Mouse (Mus musculus): ENCODE measurements around the gene Qrsl1. TPM values are rescaled to one million over a fixed set of nuclear protein-coding genes. Genes with fewer than 3 reads are reported as not detected.
"Not testable (repeated sequence)": the region's sequence is repeated elsewhere in the genome, so short reads cannot be mapped to it uniquely, and the experiment has no call there.

The Qrsl1 gene
- 29.3 and 29.7 TPM in 2 replicates for polyA plus RNA-seq (2015; fragmentation: Nextera tagmentation; extraction: Ambion mirVana)

DNA sequence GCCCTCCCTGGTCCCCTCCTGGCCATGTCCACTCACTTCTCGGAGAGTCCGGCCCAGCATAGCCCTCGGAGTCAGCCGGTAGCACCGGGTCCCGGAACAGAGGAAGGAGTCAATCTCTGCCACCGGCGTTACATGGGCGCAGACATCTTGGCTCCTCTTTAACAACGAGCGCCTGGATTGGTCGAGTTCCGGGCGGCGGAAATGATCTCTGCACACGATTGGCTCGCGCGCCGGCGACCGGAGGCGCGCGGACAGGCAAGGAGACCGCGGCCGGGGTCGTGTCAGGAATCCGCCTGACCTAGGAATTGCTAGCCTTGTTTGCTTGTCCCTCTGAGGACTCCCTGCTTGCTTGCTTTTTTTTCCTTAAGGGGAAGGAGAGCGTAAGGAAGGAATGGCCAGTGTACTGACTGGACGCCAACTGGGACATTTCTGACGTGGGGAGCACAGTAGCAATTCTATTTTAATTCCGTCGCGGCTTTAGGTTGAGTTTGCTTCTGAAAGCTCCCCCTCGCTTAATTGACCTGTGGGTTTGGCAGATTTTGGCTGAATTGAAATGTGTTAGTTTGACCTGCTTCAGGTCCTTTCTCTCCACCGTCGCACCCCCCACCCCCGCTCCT is at the start of gene Qrsl1, which contains the start of gene Rtn4ip1:
Gene Qrsl1, minus strand, starts transcription at position 168 of the 617 bp plus-strand sequence.
Gene Rtn4ip1, plus strand, starts transcription at position 230 of the 617 bp plus-strand sequence.
- Histone ChIP-seq H3K27me3 (ENCODE audit: insufficient read depth, low read length) (no peaks in the 10 kb centered on the region), H3K4me1 (ENCODE audit: insufficient read depth, low read length) (peaks cover 15% of the 10 kb centered on the region), H3K4me2 (replicated peaks; ENCODE audit: low read depth, low read length) (peak within 1 kb of the TSS; percentile 68), H3K9ac (replicated peaks; ENCODE audit: low read length) (peak within 1 kb of the TSS; percentile 78), H3K27ac (ENCODE audit: low read length) (peak within 1 kb of the TSS; percentile 83), H3K36me3 (ENCODE audit: insufficient read depth, low read length) (no peaks in the 10 kb centered on the region), H3K9me3 (ENCODE audit: low read length) (no peaks in the 10 kb centered on the region), H3K4me3 (ENCODE audit: low read length) (peak within 1 kb of the TSS; percentile 84)
- WGBS, result under 1% methylated on average over 40 of the region's 40 CpGs
- peak; percentile 99 for ATAC-seq (ENCODE audit: low FRiP score, low TSS enrichment)

DNA sequence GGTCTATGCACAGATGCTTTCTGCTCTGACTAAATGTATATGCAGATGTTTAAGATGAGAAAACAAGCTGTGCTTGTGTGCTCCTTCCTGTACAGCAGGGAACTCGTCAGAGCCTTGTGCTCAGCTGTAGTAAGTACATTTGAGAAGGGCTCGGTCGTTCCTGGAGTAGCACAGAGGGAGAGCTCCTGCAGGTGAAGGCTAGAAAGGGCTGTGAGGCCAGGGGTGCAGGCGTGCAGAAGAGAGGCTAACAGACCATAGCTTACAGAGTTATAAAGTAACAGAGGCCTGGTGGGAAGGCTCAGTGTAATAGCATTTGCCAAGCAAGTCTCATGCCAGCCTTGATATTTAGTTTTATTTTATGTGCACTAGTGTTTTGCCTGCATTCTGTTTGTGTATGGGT is 43.9 kb upstream of the Qrsl1 start:
- 46% methylated on average over 4 of the region's 4 CpGs for WGBS
- H3K27me3 ChIP-seq (ENCODE audit: insufficient read depth, low read length), result no peaks in the 10 kb centered on the region
- H3K4me3 ChIP-seq (ENCODE audit: low read length), result no peak overlapping the region
- H3K27ac ChIP-seq (ENCODE audit: low read length), result peak overlapping the region; percentile 70
- H3K9ac ChIP-seq (replicated peaks; ENCODE audit: low read length), result 0 out of 2 replicates have a peak overlapping the region, but pooled peaks have one; percentile 12
- no peak overlapping the region for H3K4me2 ChIP-seq (replicated peaks; ENCODE audit: low read depth, low read length)
- H3K36me3 ChIP-seq (ENCODE audit: insufficient read depth, low read length), result no peaks in the 10 kb centered on the region
- H3K9me3 ChIP-seq (ENCODE audit: low read length), result no peaks in the 10 kb centered on the region
- peaks cover 8% of the 10 kb centered on the region; the same call in 1 of the 2 replicates for H3K4me1 ChIP-seq (ENCODE audit: insufficient read depth, low read length)
- peak; percentile 73 for ATAC-seq (ENCODE audit: low FRiP score, low TSS enrichment)

DNA sequence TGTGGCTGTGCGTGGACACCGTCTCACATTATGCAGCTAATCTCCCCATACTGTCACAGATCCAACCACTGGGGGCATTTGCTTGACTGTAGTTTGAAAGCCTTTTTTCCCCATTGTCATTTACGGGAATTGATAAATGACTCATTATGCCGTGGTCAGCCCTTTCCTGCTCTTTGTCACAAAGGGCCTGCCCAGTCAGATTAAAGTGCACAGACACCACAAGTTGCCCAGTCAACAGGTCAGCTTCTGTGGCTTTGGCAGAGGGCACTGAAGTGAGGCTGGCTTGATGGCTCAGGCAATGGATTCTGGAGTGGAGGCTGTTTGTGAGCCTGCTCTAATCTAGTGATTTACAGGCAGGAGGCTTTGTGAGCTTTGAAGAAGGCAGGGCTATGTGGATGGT is 42.2 kb upstream of the Qrsl1 start:
- no peaks in the 10 kb centered on the region for H3K27me3 ChIP-seq (ENCODE audit: insufficient read depth, low read length)
- no peaks in the 10 kb centered on the region for H3K9me3 ChIP-seq (ENCODE audit: low read length)
- H3K36me3 ChIP-seq (ENCODE audit: insufficient read depth, low read length), result peaks cover 3% of the 10 kb centered on the region; the same call in 1 of the 2 replicates
- no peak overlapping the region for H3K9ac ChIP-seq (replicated peaks; ENCODE audit: low read length)
- peak overlapping the region; percentile 2; the same call in 1 of the 2 replicates for H3K27ac ChIP-seq (ENCODE audit: low read length)
- WGBS, result 49% methylated on average over 4 of the region's 4 CpGs
- peaks cover 8% of the 10 kb centered on the region; the same call in 1 of the 2 replicates for H3K4me1 ChIP-seq (ENCODE audit: insufficient read depth, low read length)
- ATAC-seq (ENCODE audit: low FRiP score, low TSS enrichment), result no peak
- H3K4me2 ChIP-seq (replicated peaks; ENCODE audit: low read depth, low read length), result no peak overlapping the region
- no peak overlapping the region for H3K4me3 ChIP-seq (ENCODE audit: low read length)

DNA sequence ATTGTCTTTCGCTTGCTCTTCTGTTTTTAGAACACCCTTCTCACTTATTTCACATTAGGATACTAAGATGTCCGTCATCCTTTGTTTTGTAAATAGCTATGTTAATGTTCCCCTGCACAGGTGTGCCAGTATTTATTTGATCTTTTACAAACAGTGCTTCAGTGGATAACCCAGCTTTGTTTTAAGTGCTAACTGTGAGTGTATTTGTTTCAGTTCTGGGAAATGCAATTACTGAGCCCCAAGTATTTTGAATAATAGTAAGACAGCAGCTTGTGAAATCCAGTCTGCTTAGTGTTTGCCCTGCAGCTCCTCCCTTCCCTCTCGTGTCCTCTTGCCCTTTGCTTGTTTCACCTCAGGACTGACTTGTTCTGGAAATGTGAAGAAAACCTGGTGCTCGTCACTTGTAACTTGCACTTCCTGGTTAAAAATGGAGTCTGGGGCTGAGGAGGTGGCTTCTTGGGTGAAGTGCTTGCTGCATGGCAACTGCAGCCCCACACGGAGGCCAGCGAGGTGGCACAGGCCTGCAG is 37.7 kb upstream of the Qrsl1 start:
- no peak overlapping the region for H3K4me3 ChIP-seq (ENCODE audit: low read length)
- H3K9ac ChIP-seq (replicated peaks; ENCODE audit: low read length), result no peak overlapping the region
- H3K27me3 ChIP-seq (ENCODE audit: insufficient read depth, low read length), result no peaks in the 10 kb centered on the region
- ATAC-seq (ENCODE audit: low FRiP score, low TSS enrichment), result no peak
- 72% methylated on average over 6 of the region's 6 CpGs for WGBS
- H3K4me2 ChIP-seq (replicated peaks; ENCODE audit: low read depth, low read length), result no peak overlapping the region
- no peaks in the 10 kb centered on the region for H3K4me1 ChIP-seq (ENCODE audit: insufficient read depth, low read length)
- peaks cover 3% of the 10 kb centered on the region; the same call in 1 of the 2 replicates for H3K36me3 ChIP-seq (ENCODE audit: insufficient read depth, low read length)
- H3K9me3 ChIP-seq (ENCODE audit: low read length), result no peaks in the 10 kb centered on the region
- no peak overlapping the region for H3K27ac ChIP-seq (ENCODE audit: low read length)

DNA sequence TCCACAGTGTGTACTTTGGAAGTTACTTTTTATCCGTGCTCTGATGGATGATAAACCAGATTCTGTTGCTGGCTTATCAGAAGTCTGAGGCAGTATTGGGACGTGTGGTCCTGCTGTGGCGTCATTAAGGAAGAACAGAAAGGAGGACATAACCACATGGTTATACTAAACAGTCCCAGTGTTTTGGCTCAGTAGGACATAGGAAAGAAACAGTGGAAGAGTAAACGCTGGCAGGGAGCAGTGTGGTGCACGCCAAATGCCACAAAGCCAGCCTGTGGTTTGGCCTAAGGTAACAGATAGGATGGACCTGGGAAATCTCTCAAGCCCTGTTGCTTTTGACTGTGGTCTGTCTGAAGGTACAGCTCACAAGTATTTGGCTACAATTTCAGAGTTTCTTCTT is 27.1 kb upstream of the Qrsl1 start:
- WGBS, result 78% methylated on average over 5 of the region's 5 CpGs

DNA sequence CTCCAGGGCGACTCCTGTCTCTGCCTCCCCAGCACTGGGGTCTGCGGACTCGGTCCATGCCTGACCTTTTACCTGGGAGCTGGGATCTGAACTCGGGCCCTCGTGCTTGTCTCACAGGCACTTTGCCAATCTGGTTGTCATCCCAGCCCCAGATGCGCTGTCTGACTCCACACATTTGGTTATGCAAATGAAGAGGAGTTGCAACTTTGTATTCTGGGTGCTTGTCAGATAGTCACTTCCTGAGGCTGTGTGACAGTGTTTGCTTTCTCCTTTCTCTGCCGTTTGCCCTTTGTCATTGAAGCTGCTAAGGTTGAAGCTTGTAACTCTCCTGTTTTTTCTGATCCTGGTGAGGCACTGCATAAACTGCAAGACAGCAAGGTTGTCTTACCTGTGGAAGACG is 26.2 kb upstream of the Qrsl1 start:
- Histone ChIP-seq H3K27ac (ENCODE audit: low read length) (no peak overlapping the region), H3K9me3 (ENCODE audit: low read length) (no peaks in the 10 kb centered on the region), H3K4me3 (ENCODE audit: low read length) (no peak overlapping the region), H3K36me3 (ENCODE audit: insufficient read depth, low read length) (0 out of 2 replicates have a peak, but pooled peaks cover 8% of the 10 kb centered on the region), H3K4me2 (replicated peaks; ENCODE audit: low read depth, low read length) (no peak overlapping the region), H3K9ac (replicated peaks; ENCODE audit: low read length) (no peak overlapping the region), H3K4me1 (ENCODE audit: insufficient read depth, low read length) (no peaks in the 10 kb centered on the region), H3K27me3 (ENCODE audit: insufficient read depth, low read length) (no peaks in the 10 kb centered on the region)
- WGBS, result 81% methylated on average over 8 of the region's 8 CpGs
- ATAC-seq (ENCODE audit: low FRiP score, low TSS enrichment), result no peak

More for the DNA sequence above, 27.1 kb upstream of the Qrsl1 start:
- Histone ChIP-seq H3K36me3 (ENCODE audit: insufficient read depth, low read length) (0 out of 2 replicates have a peak, but pooled peaks cover 3% of the 10 kb centered on the region), H3K9me3 (ENCODE audit: low read length) (no peaks in the 10 kb centered on the region), H3K4me2 (replicated peaks; ENCODE audit: low read depth, low read length) (no peak overlapping the region), H3K4me3 (ENCODE audit: low read length) (no peak overlapping the region), H3K9ac (replicated peaks; ENCODE audit: low read length) (no peak overlapping the region), H3K27ac (ENCODE audit: low read length) (no peak overlapping the region), H3K27me3 (ENCODE audit: insufficient read depth, low read length) (no peaks in the 10 kb centered on the region), H3K4me1 (ENCODE audit: insufficient read depth, low read length) (no peaks in the 10 kb centered on the region)
- ATAC-seq (ENCODE audit: low FRiP score, low TSS enrichment), result no peak

DNA sequence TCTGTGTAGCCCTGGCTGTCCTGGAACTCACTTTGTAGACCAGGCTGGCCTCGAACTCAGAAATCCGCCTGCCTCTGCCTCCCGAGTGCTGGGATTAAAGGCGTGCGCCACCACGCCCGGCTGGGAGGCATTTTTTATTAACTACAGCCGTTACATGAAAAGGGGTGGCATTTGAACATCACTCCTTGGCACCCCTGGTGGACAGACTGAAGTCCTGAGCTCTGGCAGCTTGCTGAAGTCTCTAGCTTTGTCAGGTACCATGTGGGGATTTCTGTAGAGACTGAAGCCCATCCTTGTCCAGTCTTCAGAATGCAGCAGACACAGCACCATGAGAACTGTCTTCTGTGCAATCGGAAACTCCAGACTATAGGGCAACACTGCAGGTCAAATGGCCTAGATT is 24.2 kb upstream of the Qrsl1 start:
- not testable (repeated sequence) for H3K4me3 ChIP-seq (ENCODE audit: low read length); H3K36me3 ChIP-seq (ENCODE audit: insufficient read depth, low read length); H3K27me3 ChIP-seq (ENCODE audit: insufficient read depth, low read length); H3K9ac ChIP-seq (replicated peaks; ENCODE audit: low read length); ATAC-seq (ENCODE audit: low FRiP score, low TSS enrichment); H3K4me2 ChIP-seq (replicated peaks; ENCODE audit: low read depth, low read length); H3K27ac ChIP-seq (ENCODE audit: low read length); H3K4me1 ChIP-seq (ENCODE audit: insufficient read depth, low read length); H3K9me3 ChIP-seq (ENCODE audit: low read length)
- 85% methylated on average over 9 of the region's 9 CpGs for WGBS

DNA sequence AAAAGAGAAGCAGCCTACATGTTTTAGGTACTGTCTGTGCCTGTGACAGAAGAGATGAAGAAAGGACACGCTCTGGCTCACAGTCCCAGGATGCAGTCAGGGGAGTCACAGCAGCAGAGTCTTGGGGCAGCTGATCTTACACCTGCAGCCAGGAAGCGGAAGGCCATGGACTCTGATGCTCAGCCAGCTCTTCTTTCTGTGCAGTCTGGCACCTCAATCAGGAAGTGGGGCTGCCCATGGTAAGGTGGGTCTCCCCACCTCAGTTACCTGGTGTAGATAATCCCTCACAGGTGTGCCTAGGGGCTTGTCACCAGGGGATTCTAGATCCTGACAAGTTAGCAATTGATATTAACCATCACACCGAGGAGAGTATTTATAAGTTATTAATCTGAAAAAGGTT is 21.6 kb upstream of the Qrsl1 start:
- Histone ChIP-seq H3K36me3 (ENCODE audit: insufficient read depth, low read length) (0 out of 2 replicates have a peak, but pooled peaks cover 7% of the 10 kb centered on the region), H3K4me3 (ENCODE audit: low read length) (no peak overlapping the region), H3K27me3 (ENCODE audit: insufficient read depth, low read length) (no peaks in the 10 kb centered on the region), H3K9me3 (ENCODE audit: low read length) (no peaks in the 10 kb centered on the region), H3K27ac (ENCODE audit: low read length) (no peak overlapping the region), H3K4me2 (replicated peaks; ENCODE audit: low read depth, low read length) (no peak overlapping the region), H3K9ac (replicated peaks; ENCODE audit: low read length) (no peak overlapping the region), H3K4me1 (ENCODE audit: insufficient read depth, low read length) (0 out of 2 replicates have a peak, but pooled peaks cover 3% of the 10 kb centered on the region)
- WGBS, result 93% methylated on average over 3 of the region's 3 CpGs
- no peak for ATAC-seq (ENCODE audit: low FRiP score, low TSS enrichment)

DNA sequence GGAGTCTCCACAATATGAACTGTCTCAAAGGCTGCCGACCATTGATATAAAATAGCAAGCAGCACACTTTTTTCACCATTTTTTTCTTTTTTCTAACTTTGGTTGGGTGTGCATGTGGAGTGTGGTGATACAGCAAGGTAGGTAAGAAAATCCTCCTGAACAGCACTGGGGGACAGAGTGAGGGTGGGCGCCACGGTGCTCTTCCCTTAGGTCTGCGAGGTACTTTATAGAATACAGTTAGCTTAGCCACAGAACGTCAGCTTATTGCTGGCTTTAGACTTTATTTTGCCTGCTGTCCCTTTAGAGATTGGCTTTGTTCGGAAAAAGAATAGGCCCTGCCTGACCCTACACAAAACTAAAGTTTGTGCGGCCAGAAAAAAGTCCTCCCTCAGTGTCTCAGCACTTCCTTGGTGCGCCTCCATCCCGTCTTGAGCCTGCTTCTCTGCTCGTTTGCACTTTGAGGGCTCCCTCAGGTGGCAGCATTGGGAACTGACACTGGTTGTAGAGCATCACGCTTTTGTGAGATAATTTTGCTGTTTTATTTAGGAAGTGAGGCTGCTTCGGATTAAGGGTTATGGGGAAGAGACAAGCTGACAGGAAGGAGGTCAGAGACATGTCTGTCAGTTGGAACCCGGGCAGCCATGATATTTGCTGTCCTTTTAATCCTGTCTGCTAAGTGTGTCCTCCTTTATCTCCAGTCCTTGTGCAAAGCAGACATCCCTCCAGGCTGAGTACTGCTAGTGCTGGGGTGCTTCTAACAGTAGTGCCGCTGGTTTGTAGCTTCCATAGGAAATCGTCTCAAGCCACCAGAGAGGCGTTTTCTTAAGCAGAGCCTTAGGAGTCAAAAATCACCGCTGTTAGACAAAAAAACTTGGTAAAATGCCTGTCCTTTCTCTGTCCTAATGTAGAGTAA is 17.4 kb upstream of the Qrsl1 start:
- no peak overlapping the region for H3K4me3 ChIP-seq (ENCODE audit: low read length)
- no peak overlapping the region for H3K27ac ChIP-seq (ENCODE audit: low read length)
- 0 out of 2 replicates have a peak, but pooled peaks cover 8% of the 10 kb centered on the region for H3K36me3 ChIP-seq (ENCODE audit: insufficient read depth, low read length)
- H3K9ac ChIP-seq (replicated peaks; ENCODE audit: low read length), result no peak overlapping the region
- H3K4me1 ChIP-seq (ENCODE audit: insufficient read depth, low read length), result 0 out of 2 replicates have a peak, but pooled peaks cover 3% of the 10 kb centered on the region
- no peaks in the 10 kb centered on the region for H3K9me3 ChIP-seq (ENCODE audit: low read length)
- 41% methylated on average over 17 of the region's 17 CpGs for whole genome bisulfite sequencing
- no peaks in the 10 kb centered on the region for H3K27me3 ChIP-seq (ENCODE audit: insufficient read depth, low read length)
- no peak for ATAC-seq (ENCODE audit: low FRiP score, low TSS enrichment)
- H3K4me2 ChIP-seq (replicated peaks; ENCODE audit: low read depth, low read length), result no peak overlapping the region
